In the genomic region with DNA sequence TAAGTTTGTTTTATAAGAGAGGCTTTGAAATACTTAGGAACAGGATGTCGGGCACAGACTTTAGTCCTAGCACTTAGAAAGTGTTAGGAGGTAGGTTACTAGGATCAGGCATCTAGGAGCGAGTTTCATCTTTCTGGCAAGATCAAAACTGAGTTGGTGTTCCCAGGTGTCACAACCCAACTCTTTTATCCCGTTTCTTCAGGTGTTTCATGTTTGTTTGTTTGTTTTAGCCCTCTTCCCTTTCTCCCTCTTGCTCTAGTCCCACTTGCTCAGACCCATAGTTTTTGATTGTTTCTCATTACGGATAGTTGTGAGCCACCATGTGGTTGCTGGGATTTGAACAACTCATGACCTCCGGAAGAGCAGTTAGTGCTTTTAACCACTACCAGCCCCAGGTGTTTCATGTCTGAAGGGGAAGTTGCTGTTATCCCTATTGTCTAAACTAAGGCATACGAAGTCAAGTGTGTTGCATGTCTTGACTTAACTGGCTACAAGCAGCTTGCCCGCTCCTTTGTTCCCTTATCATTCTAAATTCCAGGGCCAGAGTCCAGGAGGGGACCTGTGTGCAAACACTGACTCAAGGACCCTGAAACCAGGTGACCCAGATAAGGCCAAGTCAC, we compare ENCODE assay signal across 8 mouse cellular contexts. TPM values are rescaled to one million over a fixed set of nuclear protein-coding genes. Genes with fewer than 3 reads are reported as not detected.
DNase-seq lines count a peak whose midpoint lies in the region; ATAC-seq and TF ChIP-seq lines count a peak whose summit lies in the region.

No protein-coding gene starts in this region.

- peak overlapping the region; percentile 73 for H3K4me2 ChIP-seq in heart, embryonic 15.5 days
- H3K4me2 ChIP-seq in intestine, embryonic 15.5 days (replicated peaks), result peak overlapping the region; percentile 82
- H3K4me2 ChIP-seq in midbrain, embryonic 13.5 days (replicated peaks), result peak overlapping the region; percentile 64

- ATAC-seq in heart, embryonic 15.5 days (replicated peaks; ENCODE audit: insufficient number of reproducible peaks, insufficient read depth, low FRiP score, low read depth), result no peak
- peak; percentile 43 for ATAC-seq in intestine, embryonic 15.5 days
- ATAC-seq in midbrain, embryonic 13.5 days, result no peak

- DNase-seq in heart, adult 18-20 months, result no peak
- DNase-seq in c-Kit-positive CD71-positive TER-119-positive erythroid progenitor cells, embryonic 14.5 days (ENCODE audit: low spot score), result no peak
- no peak for DNase-seq in ovary, postnatal 14 days (ENCODE audit: low spot score)
- no peak for DNase-seq in spleen, postnatal 14 days (ENCODE audit: low spot score in 2 of 2)

- H3K27ac ChIP-seq in heart, embryonic 15.5 days, result peak overlapping the region; percentile 89
- peak overlapping the region; percentile 98 for H3K27ac ChIP-seq in bone marrow, adult 2 months (ENCODE audit: control insufficient read depth, insufficient read depth, low read depth, low read length, poor library complexity)
- H3K27ac ChIP-seq in intestine, embryonic 15.5 days, result peak overlapping the region; percentile 99
- H3K27ac ChIP-seq in midbrain, embryonic 13.5 days, result peak overlapping the region; percentile 95

- 61% methylated on average over 7 of the region's 7 CpGs for WGBS in heart, embryonic 15.5 days
- 37% methylated on average over 7 of the region's 7 CpGs for WGBS in bone marrow, adult 2 months
- 46% methylated on average over 7 of the region's 7 CpGs for WGBS in intestine, embryonic 15.5 days
- 77% methylated on average over 7 of the region's 7 CpGs for WGBS in midbrain, embryonic 13.5 days

- TF ChIP-seq CTCF in bone marrow, adult 2 months (IDR thresholded peaks at IDR 0.05; ENCODE audit: control insufficient read depth, insufficient read depth, low read length), result no peak

- no peaks in the 10 kb centered on the region for H3K27me3 ChIP-seq in heart, embryonic 15.5 days
- no peaks in the 10 kb centered on the region for H3K27me3 ChIP-seq in intestine, embryonic 15.5 days (replicated peaks)
- 0 out of 2 replicates have a peak, but pooled peaks cover 2% of the 10 kb centered on the region for H3K27me3 ChIP-seq in midbrain, embryonic 13.5 days

- H3K9me3 ChIP-seq in heart, embryonic 15.5 days (replicated peaks), result no peaks in the 10 kb centered on the region
- no peaks in the 10 kb centered on the region for H3K9me3 ChIP-seq in intestine, embryonic 15.5 days
- no peaks in the 10 kb centered on the region for H3K9me3 ChIP-seq in midbrain, embryonic 13.5 days

- no peak for TF ChIP-seq POLR2A in bone marrow, adult 2 months (IDR thresholded peaks at IDR 0.05; ENCODE audit: borderline replicate concordance, control insufficient read depth, low read depth, low read length)

- H3K36me3 ChIP-seq in heart, embryonic 15.5 days, result no peaks in the 10 kb centered on the region
- H3K36me3 ChIP-seq in intestine, embryonic 15.5 days, result no peaks in the 10 kb centered on the region
- no peaks in the 10 kb centered on the region for H3K36me3 ChIP-seq in midbrain, embryonic 13.5 days

- H3K4me1 ChIP-seq in heart, embryonic 15.5 days (replicated peaks), result peaks cover 11% of the 10 kb centered on the region; the same call in 1 of the 2 replicates
- H3K4me1 ChIP-seq in bone marrow, adult 2 months (ENCODE audit: control insufficient read depth, insufficient read depth, low read length), result peaks cover 2% of the 10 kb centered on the region; the same call in 1 of the 2 replicates
- 0 out of 2 replicates have a peak, but pooled peaks cover 9% of the 10 kb centered on the region for H3K4me1 ChIP-seq in intestine, embryonic 15.5 days (replicated peaks)
- peaks cover 13% of the 10 kb centered on the region for H3K4me1 ChIP-seq in midbrain, embryonic 13.5 days (replicated peaks)

- peak overlapping the region; percentile 60 for H3K4me3 ChIP-seq in heart, embryonic 15.5 days
- H3K4me3 ChIP-seq in bone marrow, adult 2 months (replicated peaks; ENCODE audit: control insufficient read depth, low read depth, low read length), result peak overlapping the region; percentile 63
- H3K4me3 ChIP-seq in intestine, embryonic 15.5 days (replicated peaks), result peak overlapping the region; percentile 57
- H3K4me3 ChIP-seq in midbrain, embryonic 13.5 days (replicated peaks), result peak overlapping the region; percentile 48

- peak overlapping the region; percentile 46; the same call in 1 of the 2 replicates for H3K9ac ChIP-seq in heart, embryonic 15.5 days
- H3K9ac ChIP-seq in intestine, embryonic 15.5 days, result peak overlapping the region; percentile 67
- H3K9ac ChIP-seq in midbrain, embryonic 13.5 days (replicated peaks), result peak overlapping the region; percentile 75

RNA-seq across cellular contexts. Expression of a gene that starts 46.1 kb away (rescaled TPM):
- 109 and 136 TPM in 2 replicates for polyA plus RNA-seq in heart, embryonic 15.5 days (2015; fragmentation: Nextera tagmentation; extraction: Ambion mirVana)
- 10 to 100 TPM; 32.5 to 36.9 TPM for total RNA-seq in heart, adult 18-20 months (2021)
- 71.7 and 82.0 TPM in 2 replicates for polyA plus RNA-seq in bone marrow, adult 2 months (2011; ENCODE audit: insufficient read depth, insufficient read length, low replicate concordance, missing spikeins)
- polyA plus RNA-seq in intestine, embryonic 15.5 days (2015; fragmentation: Nextera tagmentation; extraction: Ambion mirVana), result 232 and 235 TPM in 2 replicates
- 36.2 and 43.1 TPM in 2 replicates for polyA plus RNA-seq in midbrain, embryonic 13.5 days (2015; fragmentation: Nextera tagmentation; extraction: Ambion mirVana)
